In the genomic region with DNA sequence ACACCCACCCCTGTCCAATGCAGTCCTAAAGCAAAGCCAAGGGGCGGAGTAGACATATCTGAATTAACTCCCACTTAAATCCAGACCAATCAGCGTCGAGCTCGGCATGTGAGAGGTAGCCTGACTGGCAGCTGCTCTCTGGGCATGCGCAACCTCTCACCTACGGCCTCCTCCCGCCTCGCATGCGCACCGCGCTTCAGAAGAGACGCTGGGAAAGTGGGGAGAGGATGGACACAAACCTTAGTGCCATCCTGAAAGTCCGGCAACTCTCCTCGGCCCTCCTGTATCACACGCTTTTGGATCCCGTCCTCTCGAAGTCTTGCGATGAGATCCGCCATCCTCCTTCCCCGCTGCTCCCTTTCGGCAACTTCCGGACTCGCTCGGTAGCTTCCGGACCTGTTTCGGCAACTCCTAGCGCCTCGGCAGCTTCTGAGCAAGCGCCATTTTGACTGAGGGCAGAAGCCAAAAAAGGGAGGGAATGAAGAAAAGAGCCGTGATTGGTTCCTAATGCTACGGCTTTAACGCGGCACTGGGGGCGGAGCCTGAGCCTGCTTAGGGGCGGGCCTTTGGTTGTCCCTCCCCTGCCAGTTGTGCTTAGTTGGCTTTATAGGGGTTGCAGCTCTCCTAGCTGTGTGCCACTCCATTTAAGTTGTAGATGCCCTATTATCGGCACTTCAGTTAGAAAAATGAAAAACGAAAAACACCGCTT, we compare ENCODE assay signal across 2 mouse cellular contexts.
TF ChIP-seq lines count a peak whose summit lies in the region.

No protein-coding gene starts in this region.

TF ChIP-seq in C2C12, 6 proteins besides CTCF, POLR2A, EP300 and RAD21:
- TF ChIP-seq MAX (IDR thresholded peaks at IDR 0.05) (peak; percentile 100), CEBPB (IDR thresholded peaks at IDR 0.05; ENCODE audit: low read depth) (no peak)

TF ChIP-seq in myocyte, 11 proteins besides CTCF, POLR2A, EP300 and RAD21:
- TF ChIP-seq REST (IDR thresholded peaks at IDR 0.05; ENCODE audit: insufficient read depth, insufficient read length): no peak
- peak; percentile 96 for TF ChIP-seq MAX (IDR thresholded peaks at IDR 0.05; ENCODE audit: low read depth)
- peak in 1 of 3 experiments; percentile 59 for TF ChIP-seq MYOG (IDR thresholded peaks at IDR 0.05; ENCODE audit: control insufficient read depth in 1 of 3, insufficient read depth in 1 of 3, insufficient read length in 2 of 3, low read depth in 2 of 3)
- TF ChIP-seq MYOD1 (IDR thresholded peaks at IDR 0.05; ENCODE audit: control insufficient read depth in 1 of 3, insufficient read length in 2 of 3, low read depth in 2 of 3): peak in 2 of 3 experiments; percentile 35 to 70
- TF ChIP-seq USF1 (IDR thresholded peaks at IDR 0.05; ENCODE audit: low read depth): no peak
- peak; percentile 27 for TF ChIP-seq SRF (IDR thresholded peaks at IDR 0.05; ENCODE audit: control insufficient read depth, insufficient read length, low read depth)
- TF ChIP-seq E2F4 (IDR thresholded peaks at IDR 0.05; ENCODE audit: insufficient read depth): no peak
- no peak for TF ChIP-seq CEBPB (IDR thresholded peaks at IDR 0.05; ENCODE audit: insufficient read depth, poor library complexity, severe bottlenecking)
- no peak for TF ChIP-seq TCF3 (IDR thresholded peaks at IDR 0.05; ENCODE audit: insufficient read length, low read depth)
- TF ChIP-seq TCF12 (IDR thresholded peaks at IDR 0.05; ENCODE audit: insufficient read depth, poor library complexity, severe bottlenecking): no peak
- TF ChIP-seq POLR2AphosphoS2 (IDR thresholded peaks at IDR 0.05; ENCODE audit: insufficient read length, low read depth): peak; percentile 74
